Mouse (Mus musculus) naive thymus-derived CD4-positive, alpha-beta T cell, adult 2 months (primary cell): ENCODE data around the gene Gm37240.

Source experiments
- DNase-seq: peaks from one replicate; pipeline ENCODE4 v3.0.0-alpha.2; 2011; ENCODE audit warnings: low read depth

The Gm37240 gene

DNA sequence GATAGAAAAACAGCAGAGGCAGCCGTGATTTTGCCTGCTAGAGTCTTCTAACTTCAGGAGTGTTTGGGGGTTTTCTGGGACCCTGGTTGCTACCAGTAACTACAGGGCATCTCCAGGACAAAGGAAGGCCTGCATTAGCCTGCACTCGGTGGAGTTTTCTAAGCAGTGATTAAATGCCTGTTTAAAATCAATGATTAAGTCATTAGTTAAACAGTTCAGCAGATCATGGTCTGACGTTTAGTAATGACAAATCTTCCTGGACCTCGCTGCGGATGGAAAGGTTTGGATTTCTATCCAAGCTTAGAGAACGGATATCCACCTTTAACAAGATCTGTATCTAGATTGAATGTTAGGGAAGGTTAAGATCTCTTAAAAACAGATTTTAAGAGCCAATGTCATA, 1246.8 kb downstream of the Gm37240 start:
- DNase-seq, result no peak

DNA sequence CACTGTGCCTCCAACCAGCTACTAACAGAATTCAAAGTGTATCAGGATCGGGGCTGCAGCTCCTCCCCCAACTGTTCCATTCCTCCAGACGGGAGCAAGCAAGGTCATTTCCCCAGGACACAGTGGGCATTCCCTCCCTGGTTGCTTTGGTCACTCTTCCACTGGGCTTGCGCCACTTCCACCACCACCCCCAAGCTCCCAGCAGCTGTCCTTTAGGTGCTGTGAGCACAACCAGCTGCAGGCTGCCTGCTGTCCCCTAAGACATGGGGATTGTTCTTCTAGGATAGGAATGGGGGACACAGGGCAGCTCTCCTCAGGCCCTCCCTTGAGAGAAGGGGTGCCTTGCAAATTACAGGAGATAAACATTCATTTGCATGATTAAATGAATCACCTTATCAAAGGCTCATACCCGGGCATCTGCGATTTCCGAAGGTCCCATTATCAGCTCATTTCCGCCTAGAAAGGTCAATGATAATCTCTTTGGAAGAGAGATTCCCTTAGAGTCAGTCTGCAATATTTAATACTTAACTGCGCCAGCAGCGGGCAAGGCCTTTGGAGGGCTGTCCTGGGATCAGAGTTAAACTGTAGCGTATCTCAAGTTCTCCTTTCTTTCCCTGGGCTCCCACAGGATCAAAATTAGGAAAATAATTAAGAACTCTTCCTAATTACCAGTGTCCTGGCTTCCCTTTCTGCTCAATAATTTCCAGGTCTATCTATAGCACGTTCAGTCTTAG, 1247.4 kb downstream of the Gm37240 start:
- DNase-seq, result no peak

DNA sequence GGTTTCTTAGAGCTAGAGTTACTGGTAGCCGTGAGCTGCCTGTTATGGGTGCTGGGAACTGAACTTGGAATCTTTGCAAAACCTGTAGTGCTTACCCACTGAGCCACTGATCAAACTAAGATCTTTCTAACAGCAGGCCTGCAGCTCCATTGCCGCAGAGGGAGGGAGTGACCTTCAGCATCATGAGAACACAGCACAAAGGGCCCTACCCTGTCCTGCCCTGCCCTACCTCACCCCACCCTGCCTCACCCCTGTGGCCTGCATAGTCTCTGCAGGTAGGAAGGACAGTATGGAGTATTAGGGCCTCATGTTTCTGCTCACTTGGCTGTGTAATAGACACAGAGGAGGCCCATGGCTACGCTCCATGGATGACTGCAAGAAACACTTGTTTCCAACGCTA, 1248.5 kb downstream of the Gm37240 start:
- no peak for DNase-seq

DNA sequence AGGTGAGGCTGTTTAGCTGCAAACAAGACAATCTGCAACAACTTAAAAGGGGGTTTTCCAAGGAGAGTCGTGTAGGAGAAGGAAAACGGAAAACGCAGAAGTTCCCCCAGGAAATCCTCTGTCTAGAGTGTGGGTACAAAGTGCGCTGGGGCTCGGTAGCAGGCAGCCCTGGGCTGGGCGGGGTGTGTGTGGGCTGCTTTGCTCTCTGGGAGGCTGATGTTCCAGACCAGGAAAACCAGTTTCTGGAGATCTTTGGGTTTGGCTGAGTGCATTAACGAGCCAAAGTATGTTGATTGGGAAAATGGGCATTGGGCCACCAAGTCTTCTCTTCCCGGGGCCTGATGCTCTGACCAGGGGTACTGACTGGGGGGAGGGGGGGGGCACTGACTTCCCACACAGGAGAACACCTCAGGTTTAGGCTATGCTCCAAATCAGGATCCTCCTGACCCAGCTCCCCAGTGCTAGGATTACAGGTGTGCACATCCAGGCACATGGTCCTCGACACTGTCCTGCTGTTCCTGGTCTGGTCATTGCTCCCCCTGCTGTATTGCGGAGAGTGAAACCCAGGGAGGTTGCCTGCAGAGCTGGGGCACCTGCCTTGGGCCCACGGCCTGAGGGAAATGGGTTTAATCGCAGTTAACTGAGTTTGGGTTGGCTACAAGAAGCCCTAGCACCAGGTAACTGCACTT, 1249.3 kb downstream of the Gm37240 start:
- no peak for DNase-seq

DNA sequence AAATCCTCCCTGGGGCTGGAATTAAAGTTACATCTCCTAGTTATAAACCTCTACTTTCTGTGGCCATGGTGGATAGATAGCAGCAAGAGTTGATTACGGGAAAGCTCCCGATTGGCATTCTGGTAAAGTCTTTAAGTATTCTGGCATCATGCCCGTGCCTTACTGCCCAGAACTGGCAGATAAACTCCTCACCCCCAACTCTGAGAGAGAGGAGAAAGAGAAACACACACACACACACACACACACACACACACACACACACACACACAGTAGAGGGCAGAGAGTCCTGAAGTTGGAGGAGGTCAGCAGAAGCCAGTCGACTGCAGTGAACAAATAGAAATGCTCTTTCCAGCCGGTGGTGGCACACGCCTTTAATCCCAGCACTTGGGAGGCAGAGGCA, 1250.2 kb downstream of the Gm37240 start:
- no peak for DNase-seq

DNA sequence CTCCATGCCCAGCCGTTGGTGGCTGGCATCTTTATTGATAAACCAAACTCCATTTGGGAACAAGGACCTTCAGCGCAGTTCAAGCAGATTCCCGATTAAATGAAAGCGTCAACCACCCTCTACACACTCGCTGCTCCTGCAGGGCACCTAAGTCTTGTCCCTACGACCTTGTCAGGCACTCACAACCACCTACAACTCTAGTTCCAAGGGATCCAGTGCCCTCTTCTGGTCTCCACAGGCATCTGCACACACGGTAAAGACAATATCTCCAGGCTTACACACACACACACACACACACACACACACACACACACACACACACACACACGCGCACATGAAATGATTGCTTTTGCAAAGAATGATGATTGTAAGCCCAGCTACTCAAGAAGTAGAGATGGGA, 1255.7 kb downstream of the Gm37240 start:
- no peak for DNase-seq

DNA sequence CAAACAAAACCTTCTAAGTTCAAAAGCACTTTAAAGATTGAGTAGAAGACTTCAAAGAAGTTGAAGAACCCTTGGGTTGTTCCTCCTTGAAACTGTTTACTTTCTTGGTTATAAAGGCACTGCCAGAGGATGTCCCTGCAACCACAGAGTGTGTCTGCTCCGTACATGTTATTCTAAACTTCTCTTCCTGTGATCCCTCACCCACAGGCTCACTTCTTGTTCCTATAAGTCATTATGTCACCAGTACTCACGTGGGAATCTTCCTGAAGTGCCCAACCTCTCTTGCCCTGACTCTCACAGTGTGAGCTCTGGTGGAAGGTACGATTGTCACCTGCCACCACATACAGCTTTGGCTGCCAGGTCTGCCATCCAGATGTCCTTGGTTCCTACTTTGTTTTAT, 1265.3 kb downstream of the Gm37240 start:
- DNase-seq, result peak; percentile 57

DNA sequence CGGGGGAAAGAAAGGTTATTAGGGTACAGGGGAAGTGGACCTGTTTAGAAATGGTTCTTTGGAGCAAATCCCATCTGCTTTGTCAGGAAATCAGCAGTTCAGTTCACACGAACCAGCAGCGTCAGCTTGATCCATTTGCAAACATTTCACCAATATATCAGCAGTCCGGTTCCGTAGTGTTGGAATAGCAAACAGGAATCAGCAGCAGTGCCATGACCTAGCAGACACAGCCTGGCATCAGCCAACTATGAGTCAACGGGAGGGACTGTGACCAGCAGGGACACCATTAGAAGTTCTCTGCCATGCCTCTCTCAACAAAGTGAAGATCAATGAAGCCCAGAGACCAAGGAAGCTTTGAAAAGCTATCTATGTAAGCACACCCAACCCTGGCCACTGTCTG, 1267.6 kb downstream of the Gm37240 start:
- no peak for DNase-seq

DNA sequence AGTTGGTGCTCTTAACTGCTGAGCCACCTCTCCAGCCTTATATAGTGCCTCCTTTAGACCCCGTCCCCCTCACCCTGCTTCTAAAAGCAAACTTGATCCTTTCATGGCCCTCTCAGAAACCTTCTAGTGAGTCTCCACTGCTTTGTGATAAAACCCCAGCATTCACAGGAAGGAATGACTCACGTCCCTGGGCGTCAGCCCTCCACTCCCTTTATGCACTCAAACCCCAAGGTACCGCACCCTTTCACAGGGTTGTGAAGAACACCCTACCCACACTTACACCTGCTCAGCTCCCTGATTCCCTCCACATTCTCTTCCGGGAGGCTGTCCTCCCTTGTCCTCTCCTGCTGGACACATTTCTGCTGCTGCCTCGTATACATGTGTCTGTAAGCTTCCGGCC, 1268.3 kb downstream of the Gm37240 start:
- no peak for DNase-seq

DNA sequence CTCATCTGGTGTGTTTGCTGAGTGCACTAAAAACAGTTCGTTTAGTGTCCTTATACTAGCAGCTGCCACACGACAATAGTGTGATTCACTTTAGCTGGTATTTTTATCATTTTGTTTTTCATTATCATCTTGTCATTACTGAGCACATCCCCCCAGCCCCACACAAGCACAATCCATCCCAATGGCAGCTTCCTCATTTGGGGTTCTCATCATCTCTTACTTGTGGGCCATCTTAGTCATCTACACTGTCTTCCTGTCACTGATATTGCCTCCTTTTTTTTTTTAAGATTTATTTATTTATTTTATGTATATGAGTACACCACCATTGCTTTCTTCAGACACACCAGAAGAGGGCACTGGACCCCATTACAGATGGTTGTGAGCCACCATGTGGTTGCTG, 1268.7 kb downstream of the Gm37240 start:
- no peak for DNase-seq

DNA sequence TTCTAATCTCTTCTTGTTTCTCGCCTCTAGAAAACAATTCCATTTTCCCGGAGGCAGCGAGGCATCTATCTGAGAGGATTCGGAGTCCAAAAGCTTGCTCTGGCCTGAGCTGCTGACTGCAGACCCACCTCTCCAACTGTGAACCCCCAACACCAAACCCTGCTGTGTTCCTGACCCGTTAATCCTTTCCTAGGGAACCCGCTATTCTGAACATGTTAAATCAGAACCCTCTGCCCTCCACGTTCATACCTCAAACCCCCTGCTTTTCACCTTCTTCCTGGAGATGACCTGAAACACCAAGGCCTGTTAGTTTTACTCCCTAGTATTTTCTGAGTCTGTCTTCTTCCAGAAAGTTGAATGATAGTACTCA, 1271.5 kb downstream of the Gm37240 start:
- DNase-seq, result no peak

DNA sequence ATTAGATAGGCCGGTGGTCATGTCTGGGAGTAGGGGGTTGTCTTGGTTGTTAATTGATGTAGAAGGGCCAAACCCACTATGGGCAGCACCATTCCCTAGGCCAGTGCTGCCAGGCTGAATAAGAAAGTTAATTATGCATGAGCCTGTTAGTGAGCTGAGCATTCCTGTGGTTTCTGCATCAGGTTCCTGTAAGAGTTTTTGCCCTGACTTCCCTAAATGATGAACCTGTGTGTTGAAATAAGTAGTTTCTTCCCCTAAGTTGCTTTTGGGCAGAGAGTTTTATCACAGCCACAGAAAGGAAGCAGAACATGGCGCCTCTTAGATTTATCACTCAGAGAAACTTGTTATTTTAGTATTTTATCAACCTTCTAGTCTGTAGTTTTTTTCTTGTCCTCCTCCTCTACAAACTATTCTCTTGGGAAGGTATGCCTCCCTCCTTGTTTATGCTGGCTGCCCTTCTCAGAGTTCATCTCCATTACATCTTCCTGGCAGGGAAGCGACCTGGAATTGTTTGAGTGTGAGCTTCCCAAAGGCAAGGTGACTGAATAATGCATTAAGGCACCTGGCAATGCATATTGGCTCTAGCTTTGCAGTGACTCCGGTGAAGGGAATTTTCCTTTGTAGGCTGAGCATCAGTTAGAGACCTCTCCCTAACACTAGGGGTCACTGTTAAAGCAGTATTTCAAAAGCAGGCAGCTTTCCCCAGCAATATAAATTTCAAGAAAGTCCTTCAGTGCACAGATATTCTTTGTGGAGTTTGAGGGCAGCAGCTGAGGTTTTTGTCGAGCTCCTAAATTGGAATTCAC, 1272.1 kb downstream of the Gm37240 start:
- peak; percentile 74 for DNase-seq

DNA sequence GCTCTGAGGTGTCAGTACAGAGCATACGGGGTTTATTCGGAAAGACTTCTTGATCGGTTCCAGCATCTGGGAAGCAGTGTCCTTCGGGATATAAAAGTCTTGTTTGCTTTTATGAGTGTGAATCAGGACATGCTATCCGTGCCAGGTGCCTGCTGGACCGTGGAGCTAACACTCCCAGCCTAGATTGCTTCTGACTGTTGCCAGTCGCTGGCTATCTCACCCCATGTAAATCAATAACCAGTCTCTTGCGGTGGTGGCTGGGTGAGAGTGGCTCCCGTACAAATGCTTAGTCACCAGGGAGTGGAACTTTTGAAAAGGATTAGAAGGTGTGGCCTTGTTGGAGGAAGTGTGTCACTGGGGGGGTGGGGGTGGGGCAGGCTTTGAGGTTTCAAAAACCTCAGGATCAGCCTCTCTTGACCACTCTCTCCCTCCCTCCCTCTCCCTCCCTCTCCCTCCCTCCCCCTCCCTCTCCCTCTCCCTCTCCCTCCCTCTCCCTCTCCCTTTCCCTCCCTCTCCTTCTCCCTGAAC, 1277.1 kb downstream of the Gm37240 start:
- DNase-seq, result no peak

DNA sequence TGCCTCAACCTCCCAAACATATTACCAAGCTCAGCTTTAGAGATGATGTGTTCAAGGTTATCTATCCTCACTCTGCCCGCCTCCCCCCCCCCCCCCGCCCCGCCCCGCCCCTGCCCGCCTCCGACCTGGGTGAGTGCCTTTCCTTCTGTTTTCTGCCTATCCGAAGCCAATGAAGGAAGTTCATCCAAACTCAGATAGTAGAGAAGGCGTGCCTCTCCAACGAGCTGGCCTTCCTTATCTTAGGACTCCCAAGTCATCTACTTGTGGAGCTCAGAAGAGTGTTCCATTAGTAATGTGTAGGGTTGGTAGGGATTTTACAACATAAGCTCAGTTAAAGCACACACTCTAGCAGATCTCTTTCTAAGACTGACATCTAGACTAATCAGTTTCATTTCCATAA, 1284.1 kb downstream of the Gm37240 start:
- DNase-seq, result no peak

DNA sequence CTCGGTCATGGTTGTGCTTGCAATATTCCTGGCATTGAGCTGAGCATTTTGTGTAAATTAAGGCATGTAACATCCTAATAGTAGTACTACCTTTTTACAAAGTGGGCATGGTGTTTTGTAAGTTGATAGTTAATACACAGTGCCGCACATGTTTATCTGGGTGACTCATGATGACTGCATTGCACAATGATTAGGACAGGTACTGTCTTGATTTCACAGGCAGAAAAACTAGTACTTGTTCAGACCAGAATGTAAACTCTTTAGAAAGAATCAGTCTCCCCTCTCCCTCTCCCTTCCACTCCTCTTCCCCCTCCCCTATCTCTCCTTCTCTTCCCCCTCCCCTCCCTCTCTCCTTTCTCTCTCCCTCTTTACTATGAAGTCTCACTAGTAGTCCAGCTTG, 1284.6 kb downstream of the Gm37240 start:
- DNase-seq, result no peak

DNA sequence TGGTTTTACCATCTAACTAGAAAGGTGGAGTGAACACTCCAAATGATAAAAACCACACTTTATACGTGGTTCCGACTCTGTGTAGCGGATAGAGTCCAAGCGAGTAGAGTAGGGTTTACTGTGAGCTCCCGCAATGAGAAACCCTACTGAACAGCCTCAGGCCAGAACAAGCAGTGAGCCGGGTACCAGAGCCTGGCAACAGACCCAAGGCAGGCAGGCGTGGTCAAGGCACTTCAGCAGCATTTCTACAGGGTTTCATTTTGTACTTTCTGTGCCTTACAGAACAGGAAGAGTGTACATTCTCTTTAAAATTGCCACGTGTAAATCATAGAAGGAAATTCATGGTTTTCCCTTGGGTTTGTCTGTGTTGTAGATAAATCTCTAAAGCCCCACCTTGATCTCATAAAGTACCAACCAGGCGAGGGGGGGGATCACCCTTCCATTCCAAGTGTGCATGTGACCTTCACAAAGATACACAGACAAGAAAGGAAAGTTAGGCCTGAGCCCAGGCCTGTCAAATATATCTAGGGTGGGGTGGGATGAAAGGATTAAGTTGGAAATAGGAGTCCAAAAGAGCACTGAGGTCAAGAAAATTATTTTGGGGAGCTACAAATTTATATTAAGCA, 1285.3 kb downstream of the Gm37240 start:
- DNase-seq, result no peak

DNA sequence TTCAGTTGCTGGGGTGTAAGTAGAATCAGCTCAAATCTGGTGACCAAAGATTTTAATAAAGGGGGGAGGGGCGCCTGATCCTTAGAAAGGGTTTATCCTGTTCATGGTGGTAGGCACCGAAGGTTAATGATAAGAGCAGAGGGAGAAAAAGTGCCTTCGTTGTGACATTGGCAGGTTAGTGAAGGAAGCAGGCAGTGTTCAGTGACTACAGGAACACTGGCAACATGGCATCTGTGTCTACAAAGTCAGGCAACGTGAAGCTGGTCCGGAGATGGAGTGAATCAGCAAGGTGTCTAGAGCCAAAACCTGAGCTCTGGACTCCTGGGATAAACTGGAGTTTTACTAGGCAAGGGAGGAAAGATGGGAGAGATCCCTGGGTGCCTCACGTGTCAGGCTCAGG, 1288.6 kb downstream of the Gm37240 start:
- DNase-seq, result no peak

DNA sequence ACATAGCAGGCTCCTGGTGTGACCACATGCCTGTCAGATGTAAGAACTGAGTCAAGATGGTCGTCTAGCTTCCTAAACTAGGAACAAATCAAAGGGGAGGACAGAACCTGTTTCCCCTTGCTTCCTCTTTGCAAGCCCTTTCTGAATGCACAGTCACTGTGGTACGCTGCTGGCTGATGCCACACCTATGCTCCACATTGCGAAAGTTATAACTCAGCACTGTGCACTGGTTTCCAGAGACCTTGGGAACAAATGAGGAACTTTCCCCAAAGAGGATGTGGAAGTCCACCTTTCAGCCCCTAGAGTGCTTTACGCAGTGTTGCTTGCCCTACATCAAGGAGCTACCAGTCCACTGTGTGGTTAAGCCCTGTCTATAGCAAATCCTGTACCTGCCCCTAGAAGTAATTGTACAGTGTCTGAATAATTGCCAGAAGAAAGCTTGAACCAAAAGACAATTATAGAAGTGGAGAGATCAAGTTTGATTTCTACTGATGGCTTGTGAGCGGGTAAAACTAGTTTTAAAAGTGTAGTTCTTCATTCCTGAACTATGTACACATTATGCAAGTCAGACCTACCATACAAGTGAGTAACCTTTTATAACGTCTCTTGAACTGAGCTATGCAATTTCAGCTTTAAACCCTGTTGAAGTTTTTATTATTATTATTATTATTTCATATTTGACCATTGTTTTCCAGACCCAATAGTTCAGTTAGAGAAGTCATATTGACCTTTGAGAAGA, 1289.2 kb downstream of the Gm37240 start:
- no peak for DNase-seq

DNA sequence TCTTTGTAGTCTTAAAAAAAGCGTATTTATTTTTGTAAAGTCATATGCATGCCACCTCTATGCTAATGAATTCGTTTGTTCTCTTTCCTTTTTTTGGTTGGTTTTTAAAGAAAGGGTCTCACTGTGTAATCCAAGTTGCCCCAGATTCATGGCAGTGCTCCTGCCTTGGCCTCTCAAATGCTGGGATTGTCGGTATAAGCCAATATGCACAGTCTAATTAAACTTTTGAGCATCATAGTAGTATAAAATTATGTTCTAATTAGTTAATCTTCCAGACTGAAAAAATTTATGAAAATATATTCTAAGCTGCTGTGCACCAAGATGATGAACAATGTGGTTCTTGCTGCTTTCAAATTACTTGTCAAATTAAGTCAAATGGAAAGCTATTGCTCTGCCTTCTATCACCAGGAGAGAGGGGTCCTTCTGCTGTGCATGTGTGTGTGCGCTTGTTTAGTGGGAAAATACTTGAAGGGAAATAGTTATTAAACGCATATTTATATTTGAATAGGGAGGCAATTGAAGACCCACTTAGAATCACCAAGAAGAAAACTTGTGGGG, 1291.6 kb downstream of the Gm37240 start:
- no peak for DNase-seq

DNA sequence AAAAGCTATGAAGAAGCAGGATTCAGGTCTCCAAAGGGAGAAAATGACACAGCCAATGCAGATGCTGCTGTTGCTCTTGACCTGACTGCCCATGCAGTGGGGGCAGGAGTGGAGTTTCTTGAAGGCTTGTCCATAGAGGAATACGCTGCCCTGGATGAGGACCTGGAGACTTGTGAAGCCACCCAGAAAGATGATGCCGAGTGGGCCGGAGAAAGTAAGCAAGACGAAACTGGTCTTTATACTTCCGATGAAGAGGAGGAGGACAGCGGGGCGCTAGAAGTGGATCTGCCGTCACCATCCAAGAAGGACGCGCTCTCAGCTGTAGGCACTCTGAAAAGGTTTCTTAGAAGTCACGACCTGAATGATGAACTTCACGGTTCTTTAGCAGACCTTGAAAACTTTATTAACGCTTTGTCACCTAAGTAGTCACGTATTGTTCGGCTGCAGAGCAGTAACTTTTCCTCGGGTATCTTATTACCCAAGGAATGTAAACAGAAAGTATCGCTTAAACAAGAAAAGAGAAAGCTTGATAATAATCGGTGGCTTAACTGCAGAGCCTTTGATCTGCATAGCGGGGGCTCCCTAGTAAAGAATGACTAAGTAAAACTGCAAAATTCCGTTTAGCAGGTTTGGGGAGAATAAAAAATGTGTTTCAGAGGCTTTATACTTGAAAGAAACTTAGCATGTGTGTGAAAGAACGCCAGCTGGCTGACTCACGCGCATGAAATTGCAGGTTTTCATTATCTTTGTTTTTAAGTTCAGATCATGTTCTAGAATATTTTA, 1292.2 kb downstream of the Gm37240 start:
- peak; percentile 37 for DNase-seq

DNA sequence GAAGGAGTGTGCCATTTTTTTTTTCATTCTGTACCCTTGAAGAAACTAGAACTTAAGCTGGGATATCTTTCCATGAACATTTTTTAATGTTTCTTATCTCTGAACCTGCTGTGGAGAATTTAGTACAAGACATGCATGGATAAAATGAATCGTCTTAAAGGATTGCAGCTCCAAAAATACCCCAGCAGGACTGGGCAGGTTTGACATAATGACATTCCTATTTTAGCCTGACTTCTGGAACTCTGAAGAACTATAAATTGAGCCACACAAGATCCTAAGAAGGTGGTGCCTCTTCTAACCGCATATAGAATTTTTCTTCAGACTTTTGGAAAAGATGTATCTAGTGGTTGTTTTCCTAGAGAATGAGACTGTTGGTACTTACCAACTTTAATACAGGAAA, 1294.0 kb downstream of the Gm37240 start, which contains the start of gene Tigd4:
Gene Tigd4, plus strand, starts transcription at position 301 of the 400 bp plus-strand sequence.
- DNase-seq, result no peak
